Mouse (Mus musculus) embryonic fibroblast, embryonic 13.5 days (primary cell): Measurements from ENCODE around the gene Ttll11. TPM values are rescaled to one million over a fixed set of nuclear protein-coding genes. Genes with fewer than 3 reads are reported as not detected.

Experiments
- H3K27ac ChIP-seq: 2 replicates; pipeline ENCODE4 v1.5.1; 2012; ENCODE audit warnings: low read length, control low read depth, inconsistent platforms; ENCODE audit not compliant: insufficient read depth
- H3K4me1 ChIP-seq: 2 replicates; pipeline ENCODE4 v1.6.1; 2011; ENCODE audit warnings: low read length; ENCODE audit not compliant: control insufficient read depth, insufficient read depth
- H3K4me3 ChIP-seq: 2 replicates; pipeline ENCODE4 v1.5.1; 2011; ENCODE audit warnings: mild to moderate bottlenecking, control low read depth, low read length; ENCODE audit not compliant: insufficient read depth
- CTCF ChIP-seq: IDR thresholded peaks from 2 replicates; pipeline ENCODE4 v1.5.1; 2011; ENCODE audit warnings: mild to moderate bottlenecking, control low read depth, low read length, moderate library complexity, borderline replicate concordance; ENCODE audit not compliant: insufficient read depth
- POLR2A ChIP-seq: IDR thresholded peaks from 2 replicates; pipeline ENCODE4 v1.6.1; 2011; ENCODE audit warnings: low read depth, mild to moderate bottlenecking, control low read depth, low read length, moderate library complexity
- polyA plus RNA-seq: library from polyadenylated mRNA; stranded (reverse); fragments of >200 nt; gene quantifications from 2 replicates; pipeline ENCODE4 v1.2.4, GENCODE M21; 2011; ENCODE audit warnings: low read depth; ENCODE audit not compliant: missing spikeins, insufficient read length

Gene Ttll11
- polyA plus RNA-seq, 1 experiment, result 4.6 TPM

DNA sequence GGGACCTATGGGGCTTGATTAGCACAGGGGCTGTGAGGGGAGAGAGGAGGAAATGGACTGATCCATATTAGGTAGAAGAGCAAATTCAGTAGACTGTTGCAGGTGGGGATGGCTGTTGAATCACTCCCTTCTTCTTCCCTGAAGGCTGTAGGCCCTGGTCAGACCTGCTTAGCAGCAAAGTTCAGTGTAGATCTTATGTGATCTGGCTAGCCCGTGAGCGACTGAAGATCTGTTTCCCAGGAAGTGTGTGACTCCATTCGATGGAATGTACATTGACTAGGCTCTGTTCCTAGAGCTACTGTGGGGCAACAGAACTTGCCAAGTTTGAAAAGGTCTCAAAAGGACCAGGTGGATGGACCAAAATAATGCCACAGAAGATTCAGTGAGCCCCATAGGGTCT, 276.5 kb downstream of the Ttll11 start:
- TF ChIP-seq POLR2A, result no peak
- TF ChIP-seq CTCF, result no peak
- H3K4me3 ChIP-seq, result no peak overlapping the region
- H3K4me1 ChIP-seq, result peaks cover 12% of the 10 kb centered on the region
- no peak overlapping the region for H3K27ac ChIP-seq

DNA sequence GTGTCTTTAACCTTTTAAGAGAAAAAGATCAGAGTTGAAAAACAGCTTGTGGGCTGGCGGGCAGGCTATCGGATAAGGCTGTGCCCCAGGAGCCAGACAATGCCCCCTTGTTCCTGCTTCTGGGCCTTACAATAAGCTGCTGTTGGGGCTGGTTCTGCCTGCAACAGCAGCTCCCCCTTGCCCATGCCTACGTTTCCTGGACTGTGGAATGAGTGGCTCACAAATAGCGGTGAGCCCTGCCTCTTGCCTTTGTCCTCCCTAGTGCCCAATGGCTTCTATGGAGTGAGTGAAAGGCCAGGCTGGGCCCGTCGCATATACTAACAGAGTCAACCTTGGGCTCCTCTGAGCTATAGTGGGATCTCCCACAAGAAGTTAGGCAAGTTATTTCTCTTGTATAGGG, 277.1 kb downstream of the Ttll11 start:
- TF ChIP-seq CTCF, result no peak
- no peak for TF ChIP-seq POLR2A
- Histone ChIP-seq H3K4me1 (peaks cover 18% of the 10 kb centered on the region), H3K4me3 (no peak overlapping the region), H3K27ac (no peak overlapping the region)

DNA sequence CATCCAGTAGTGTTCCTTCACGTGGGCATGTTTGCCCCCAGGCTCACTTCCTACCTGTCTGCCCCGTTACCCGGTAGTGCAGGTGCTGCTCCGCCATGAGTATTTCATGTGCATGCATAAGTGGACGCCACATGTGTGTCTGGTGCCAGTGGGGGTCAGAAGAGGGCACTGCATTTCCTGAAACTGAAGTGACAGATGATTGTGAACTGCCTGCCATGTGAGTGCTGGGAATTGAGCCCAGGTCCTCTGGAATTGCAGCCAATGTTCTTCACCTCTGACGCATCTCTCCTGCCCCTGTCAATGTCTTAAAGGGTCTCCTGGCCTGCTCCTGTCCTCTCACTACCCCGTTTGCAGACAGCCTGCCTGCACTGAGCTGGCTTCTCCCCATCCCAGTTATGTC, 277.7 kb downstream of the Ttll11 start:
- H3K4me3 ChIP-seq, result no peak overlapping the region
- peaks cover 19% of the 10 kb centered on the region for H3K4me1 ChIP-seq
- TF ChIP-seq CTCF, result no peak
- TF ChIP-seq POLR2A, result no peak
- no peak overlapping the region for H3K27ac ChIP-seq

Other genes starting within 250 kb of the Ttll11 start
- 99.4 and 100 TPM in 2 replicates for gene Ndufa8, start 69.5 kb upstream of the Ttll11 start, polyA plus RNA-seq
- gene Morn5, start 69.5 kb upstream of the Ttll11 start, polyA plus RNA-seq, result not detected in 2 replicates
- gene Lhx6, start 125.5 kb upstream of the Ttll11 start, polyA plus RNA-seq, result 1.3 and 1.8 TPM in 2 replicates
- gene Mrrf, start 156.5 kb upstream of the Ttll11 start, polyA plus RNA-seq, result 28.6 and 34.4 TPM in 2 replicates
- gene Rbm18, start 156.9 kb upstream of the Ttll11 start, polyA plus RNA-seq, result 54.1 and 60.4 TPM in 2 replicates